16 mouse cellular contexts compared by ENCODE assay signal in genomic region chr5:24124579-24125276, GRCm38 (mm10). TPM values are rescaled to one million over a fixed set of nuclear protein-coding genes. Genes with fewer than 3 reads are reported as not detected.
DNase-seq lines count a peak whose midpoint lies in the region; ATAC-seq lines count a peak whose summit lies in the region.
"Had no signal": no experiment of that assay in that cellular context is flagged by ENCODE, and none has a peak within 500 bp of the region (broad histone marks: within the 10 kb centered on the region; RNA-seq: fewer than 3 reads in every experiment).

No protein-coding gene starts in this region.

- no peak overlapping the region; the same call in 1 of the 2 replicates for H3K4me3 ChIP-seq in heart, embryonic 16.5 days (ENCODE audit: low read length)
- H3K4me3 ChIP-seq in heart, embryonic 11.5 days (ENCODE audit: low read depth, low read length), result no peak overlapping the region
- no peak overlapping the region for H3K4me3 ChIP-seq in embryonic facial prominence, embryonic 10.5 days
- H3K4me3 ChIP-seq in hindbrain, embryonic 15.5 days, result no peak overlapping the region

- peak overlapping the region; percentile 66; the same call in 1 of the 2 replicates for H3K27ac ChIP-seq in heart, embryonic 16.5 days (ENCODE audit: low read length)
- no peak overlapping the region for H3K27ac ChIP-seq in heart, embryonic 11.5 days (ENCODE audit: low read depth, low read length)
- H3K27ac ChIP-seq in embryonic facial prominence, embryonic 10.5 days (replicated peaks), result 0 out of 2 replicates have a peak overlapping the region, but pooled peaks have one; percentile 6
- 0 out of 2 replicates have a peak overlapping the region, but pooled peaks have one; percentile 31 for H3K27ac ChIP-seq in hindbrain, embryonic 15.5 days (replicated peaks)
- H3K27ac ChIP-seq: macrophage had no signal

- ATAC-seq in heart, embryonic 16.5 days (replicated peaks; ENCODE audit: extremely low read depth, insufficient read depth, low FRiP score), result no peak
- no peak for ATAC-seq in heart, embryonic 11.5 days (replicated peaks; ENCODE audit: insufficient number of reproducible peaks, low FRiP score, low TSS enrichment)
- no peak for ATAC-seq in hindbrain, embryonic 15.5 days (ENCODE audit: low FRiP score, low read depth)

- no peaks in the 10 kb centered on the region for H3K27me3 ChIP-seq in heart, embryonic 16.5 days (ENCODE audit: control insufficient read depth, insufficient read depth, low read length)
- H3K27me3 ChIP-seq in heart, embryonic 11.5 days (ENCODE audit: control insufficient read depth, insufficient read depth, low read length), result no peaks in the 10 kb centered on the region
- no peaks in the 10 kb centered on the region for H3K27me3 ChIP-seq in embryonic facial prominence, embryonic 10.5 days (replicated peaks; ENCODE audit: low read depth, poor library complexity, severe bottlenecking)
- H3K27me3 ChIP-seq in hindbrain, embryonic 15.5 days, result no peaks in the 10 kb centered on the region

- peaks cover 12% of the 10 kb centered on the region for H3K4me1 ChIP-seq in heart, embryonic 16.5 days (ENCODE audit: control insufficient read depth, insufficient read depth, low read length)
- 0 out of 2 replicates have a peak, but pooled peaks cover 3% of the 10 kb centered on the region for H3K4me1 ChIP-seq in heart, embryonic 11.5 days (ENCODE audit: control insufficient read depth, insufficient read depth, low read length)
- H3K4me1 ChIP-seq in embryonic facial prominence, embryonic 10.5 days, result peaks cover 17% of the 10 kb centered on the region
- peaks cover 11% of the 10 kb centered on the region for H3K4me1 ChIP-seq in hindbrain, embryonic 15.5 days (replicated peaks)

- peak overlapping the region; percentile 25; the same call in 1 of the 2 replicates for H3K9ac ChIP-seq in heart, embryonic 16.5 days (ENCODE audit: low read length)
- no peak overlapping the region for H3K9ac ChIP-seq in heart, embryonic 11.5 days (ENCODE audit: low read depth, low read length)
- no peak overlapping the region for H3K9ac ChIP-seq in hindbrain, embryonic 15.5 days

- WGBS in heart, embryonic 16.5 days, result 81% methylated on average over 3 of the region's 3 CpGs
- 86% methylated on average over 3 of the region's 3 CpGs for WGBS in heart, embryonic 11.5 days (ENCODE audit: insufficient replicate concordance)
- 59% methylated on average over 3 of the region's 3 CpGs for WGBS in embryonic facial prominence, embryonic 10.5 days
- WGBS in hindbrain, embryonic 15.5 days, result 36% methylated on average over 3 of the region's 3 CpGs

- H3K9me3 ChIP-seq in heart, embryonic 16.5 days (replicated peaks; ENCODE audit: control insufficient read depth, low read length), result no peaks in the 10 kb centered on the region
- no peaks in the 10 kb centered on the region for H3K9me3 ChIP-seq in heart, embryonic 11.5 days (replicated peaks; ENCODE audit: control insufficient read depth, low read length)
- H3K9me3 ChIP-seq in embryonic facial prominence, embryonic 10.5 days, result no peaks in the 10 kb centered on the region
- no peaks in the 10 kb centered on the region for H3K9me3 ChIP-seq in hindbrain, embryonic 15.5 days

- peak overlapping the region; percentile 38 for H3K4me2 ChIP-seq in heart, embryonic 16.5 days (ENCODE audit: low read depth, low read length)
- H3K4me2 ChIP-seq in heart, embryonic 11.5 days, result no peak overlapping the region
- no peak overlapping the region for H3K4me2 ChIP-seq in hindbrain, embryonic 15.5 days

- H3K36me3 ChIP-seq in heart, embryonic 16.5 days (ENCODE audit: control insufficient read depth, insufficient read depth), result no peaks in the 10 kb centered on the region; the same call in 1 of the 2 replicates
- H3K36me3 ChIP-seq in heart, embryonic 11.5 days (ENCODE audit: control insufficient read depth, insufficient read depth, low read length), result no peaks in the 10 kb centered on the region
- peaks cover 22% of the 10 kb centered on the region; the same call in 1 of the 2 replicates for H3K36me3 ChIP-seq in embryonic facial prominence, embryonic 10.5 days (replicated peaks)
- peaks cover 9% of the 10 kb centered on the region; the same call in 1 of the 2 replicates for H3K36me3 ChIP-seq in hindbrain, embryonic 15.5 days

- DNase-seq in embryo, embryonic 11 days, result peak; percentile 5
- no peak for DNase-seq in embryo, embryonic 10.5 days (ENCODE audit: low spot score)
- DNase-seq in embryonic facial prominence, embryonic 10.5 days (ENCODE audit: low spot score), result no peak
- DNase-seq in layer of hippocampus, postnatal 10 days (ENCODE audit: low spot score in 2 of 2), result no peak
- DNase-seq in urinary bladder, postnatal 36 days (ENCODE audit: low spot score in 2 of 2), result no peak
- DNase-seq: adrenal gland, postnatal 10 days; cerebellum, adult 8-10 months; kidney, adult 18-20 months; kidney, postnatal 14 days; layer of hippocampus, adult 9-11 months; lung, adult 2 months; thymus, postnatal 4 days had no signal

RNA-seq across cellular contexts. Expression of gene Klhl7, which starts 24.3 kb away (rescaled TPM):
- polyA plus RNA-seq in heart, embryonic 16.5 days (2015; fragmentation: Nextera tagmentation; extraction: Ambion mirVana), result 43.8 and 49.2 TPM in 2 replicates
- polyA plus RNA-seq in heart, embryonic 11.5 days (2014; fragmentation: Nextera tagmentation; extraction: Ambion mirVana), result 39.0 and 50.4 TPM in 2 replicates
- polyA plus RNA-seq in embryonic facial prominence, embryonic 10.5 days (2016; fragmentation: Nextera tagmentation; extraction: Ambion mirVana), result 61.2 and 64.4 TPM in 2 replicates
- polyA plus RNA-seq in hindbrain, embryonic 15.5 days (2015; fragmentation: Nextera tagmentation; extraction: Ambion mirVana), result 129 and 133 TPM in 2 replicates
- total RNA-seq in layer of hippocampus, postnatal 10 days (2021), result 100 to 1,000 TPM; 128 to 135 TPM

RNA-seq across cellular contexts. Expression of gene Nupl2, which starts 40.0 kb away (rescaled TPM):
- polyA plus RNA-seq in heart, embryonic 16.5 days (2015; fragmentation: Nextera tagmentation; extraction: Ambion mirVana), result 11.5 and 13.2 TPM in 2 replicates
- polyA plus RNA-seq in heart, embryonic 11.5 days (2014; fragmentation: Nextera tagmentation; extraction: Ambion mirVana), result 14.2 and 14.6 TPM in 2 replicates
- polyA plus RNA-seq in embryonic facial prominence, embryonic 10.5 days (2016; fragmentation: Nextera tagmentation; extraction: Ambion mirVana), result 18.8 and 21.0 TPM in 2 replicates
- polyA plus RNA-seq in hindbrain, embryonic 15.5 days (2015; fragmentation: Nextera tagmentation; extraction: Ambion mirVana), result 12.8 and 13.8 TPM in 2 replicates
- total RNA-seq in layer of hippocampus, postnatal 10 days (2021), result 10 to 100 TPM; 10.5 to 10.6 TPM
